Mouse (Mus musculus): ENCODE data around the gene Pgrmc2. TPM values are rescaled to one million over a fixed set of nuclear protein-coding genes. Genes with fewer than 3 reads are reported as not detected.
A peak's percentile ranks its signal among the peaks of the same experiment; 100 is the strongest.

The Pgrmc2 gene
- total RNA-seq, 2 experiments from 2014 or later = 47.4 to 47.9 TPM

DNA sequence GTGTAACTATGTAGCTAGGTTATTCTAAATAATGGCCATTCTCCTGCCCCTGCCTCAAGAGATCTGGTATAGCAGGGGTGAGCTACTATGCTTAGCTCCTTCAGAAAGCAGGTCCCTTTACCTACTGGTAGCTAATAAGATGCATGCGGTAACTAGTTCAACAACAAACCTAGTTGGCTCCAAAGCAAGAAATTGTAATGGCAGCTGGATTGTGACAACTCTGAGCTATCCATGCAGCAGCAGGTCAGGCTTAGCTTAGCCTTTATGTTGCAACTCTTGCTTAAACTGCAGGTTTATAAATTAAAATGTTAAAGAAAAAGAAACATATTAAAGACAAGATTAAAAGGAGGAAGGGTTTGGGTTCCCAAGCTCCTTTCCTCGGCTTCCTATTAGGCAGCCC lies 4.2 kb downstream of the Pgrmc2 start:
- no peak for DNase-seq
- intact Hi-C loops (cut with DNase I) = loop anchor here (10.0 kb wide), 1 partner anchor 486 kb away; no protein-coding TSS in a partner anchor

DNA sequence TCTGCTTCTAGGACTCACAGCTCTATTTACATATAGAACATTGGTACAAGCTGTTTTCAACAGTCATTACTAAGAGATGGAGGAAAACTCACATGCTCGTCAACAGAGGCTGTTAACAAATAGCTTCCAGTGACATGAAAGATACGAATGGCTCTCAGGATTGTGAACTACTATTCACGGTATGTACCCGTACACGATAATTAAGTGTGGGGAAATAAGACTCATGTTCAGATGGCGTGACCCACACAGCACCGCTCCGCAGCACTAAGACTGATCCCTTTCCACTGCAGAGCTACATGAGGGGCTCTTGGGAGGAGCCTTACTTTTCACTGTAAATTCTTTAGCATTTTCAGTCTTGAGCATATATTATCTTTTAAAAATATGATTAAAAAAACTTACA lies 7.5 kb downstream of the Pgrmc2 start:
- no peak for DNase-seq
- intact Hi-C loops (cut with DNase I) = loop anchor here (10.0 kb wide), 1 partner anchor 489 kb away; no protein-coding TSS in a partner anchor

DNA sequence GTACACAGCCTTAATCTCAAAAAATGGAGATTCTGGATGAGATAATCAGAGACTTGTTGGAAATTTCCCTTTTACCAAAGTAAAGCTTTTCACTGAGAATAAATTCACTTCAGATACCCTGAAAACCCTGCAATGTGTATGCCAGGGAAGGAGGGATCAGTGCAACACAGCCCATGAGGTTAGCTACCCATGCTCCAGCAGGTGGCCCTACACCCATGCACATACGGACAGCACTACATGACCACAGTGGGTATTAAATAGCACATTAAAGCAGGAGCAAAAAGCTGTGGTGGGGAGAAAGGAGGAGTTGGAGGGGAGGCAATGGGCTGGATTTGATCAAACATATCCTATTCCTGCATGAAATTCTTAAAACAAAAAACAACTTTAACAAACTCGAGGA lies 12.3 kb downstream of the Pgrmc2 start:
- DNase-seq = peak; percentile 11
- intact Hi-C loops (cut with DNase I) = loop anchor here (10.0 kb wide), 1 partner anchor 494 kb away; no protein-coding TSS in a partner anchor

DNA sequence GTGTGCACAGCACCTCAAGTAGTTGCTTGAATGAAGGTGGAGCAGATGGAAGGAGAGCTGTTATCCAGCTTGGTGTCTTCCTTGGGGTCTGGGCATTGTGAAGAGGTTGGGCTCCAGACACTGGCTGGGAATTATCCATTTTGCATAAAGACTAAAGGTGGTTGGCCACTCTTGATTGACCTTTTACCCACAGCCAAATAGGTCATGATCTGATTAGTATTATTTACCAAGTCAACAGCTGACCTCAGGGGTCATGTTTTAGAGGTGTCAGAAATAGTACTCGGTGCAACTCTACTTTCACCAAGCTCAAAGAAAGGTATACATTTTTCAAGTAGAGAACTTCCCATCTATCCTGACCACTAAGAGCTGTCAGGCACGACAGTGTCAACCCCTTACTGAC lies 17.5 kb downstream of the Pgrmc2 start:
- no peak for DNase-seq
- intact Hi-C loops (cut with DNase I) = no loop called here

DNA sequence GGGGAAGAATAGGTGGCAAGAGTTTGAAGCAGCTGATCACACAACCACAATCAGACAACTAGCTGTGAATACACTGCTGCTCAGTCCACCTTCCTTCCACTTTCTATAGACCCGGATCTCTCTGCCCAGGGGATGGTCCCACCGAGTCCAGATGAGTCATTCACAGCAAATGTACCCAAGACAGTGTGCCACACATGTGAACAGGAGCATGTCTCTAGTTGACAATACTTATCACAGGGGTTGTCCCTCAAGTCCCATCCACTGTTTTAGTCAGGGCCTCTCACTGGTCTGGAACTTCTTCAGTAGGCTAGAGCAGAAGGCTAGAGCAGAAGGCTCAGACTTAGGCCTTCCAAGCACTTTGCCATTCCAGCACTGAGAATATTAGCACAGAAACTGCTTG lies 20.1 kb downstream of the Pgrmc2 start:
- no peak for DNase-seq
- intact Hi-C loops (cut with DNase I) = no loop called here

DNA sequence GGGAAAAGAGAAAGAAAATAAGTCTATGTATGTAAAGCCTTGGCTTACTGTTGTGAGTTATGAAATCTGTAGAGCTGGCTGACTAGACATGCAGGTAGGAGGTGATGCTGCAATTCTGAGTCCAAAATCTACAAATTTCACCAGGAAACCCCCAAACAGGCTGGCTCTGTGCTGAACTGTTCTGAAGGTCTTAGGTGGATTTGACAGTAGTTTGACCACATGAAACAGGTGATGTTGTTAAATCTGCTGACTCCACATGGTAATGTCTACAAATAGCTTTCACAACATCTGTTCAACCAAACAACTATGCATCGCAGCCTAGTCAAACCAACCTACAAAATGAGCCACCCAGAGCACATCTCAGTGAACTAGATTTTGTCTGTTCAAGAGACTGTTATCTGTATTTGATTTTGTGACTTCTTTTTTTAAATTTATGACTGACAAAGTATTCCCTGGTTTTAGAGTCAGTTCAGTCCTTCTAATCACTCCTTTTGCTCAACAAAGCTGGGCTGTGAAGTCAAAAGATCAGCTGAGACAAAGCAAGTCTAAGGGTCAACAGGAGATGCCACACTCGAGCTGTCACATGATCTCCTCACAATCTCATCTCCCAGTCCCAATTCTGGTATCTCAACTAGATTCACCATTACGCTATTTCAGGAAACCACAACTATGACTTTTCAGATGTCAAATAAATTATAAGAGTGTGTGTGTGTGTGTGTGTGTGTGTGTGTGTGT lies 20.8 kb downstream of the Pgrmc2 start:
- DNase-seq = no peak
- intact Hi-C loops (cut with DNase I) = no loop called here

DNA sequence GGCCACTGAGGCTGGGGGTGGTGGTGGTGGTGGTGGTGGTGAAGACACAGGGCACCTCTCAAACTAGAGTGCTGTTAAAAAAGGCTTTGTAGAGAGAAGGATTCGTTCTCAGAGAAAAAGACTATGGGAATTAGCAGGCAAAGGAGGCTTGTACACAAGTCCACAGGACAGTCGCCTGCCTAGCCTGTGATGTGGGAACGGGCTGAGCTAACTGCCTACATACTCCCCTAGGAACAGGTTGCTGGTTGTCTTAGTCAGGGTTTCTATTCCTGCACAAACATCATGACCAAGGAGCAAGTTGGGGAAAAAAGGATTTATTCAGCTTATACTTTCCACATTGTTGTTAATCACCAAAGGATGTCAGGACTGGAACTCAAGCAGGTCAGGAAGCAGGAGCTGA lies 23.6 kb downstream of the Pgrmc2 start:
- no peak for DNase-seq
- intact Hi-C loops (cut with DNase I) = no loop called here

DNA sequence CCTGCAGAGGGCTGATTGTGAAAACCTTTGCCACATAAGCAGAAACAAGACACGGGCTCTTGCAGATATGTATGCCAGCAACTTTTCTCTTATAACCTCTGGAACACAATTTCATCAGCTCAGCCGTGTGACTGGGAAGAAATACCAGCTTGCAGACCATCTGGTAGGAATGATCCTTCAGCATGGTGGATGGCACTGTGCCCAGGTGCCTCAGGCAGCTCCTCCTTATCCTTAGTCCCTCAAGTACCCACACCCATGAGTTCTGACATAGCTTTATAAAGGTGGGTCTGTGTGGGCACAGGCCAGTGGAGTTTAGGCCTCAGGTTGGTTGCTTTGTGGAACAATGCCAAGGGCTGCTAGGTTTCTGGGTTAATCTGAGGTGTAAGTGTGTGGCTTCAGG lies 24.5 kb downstream of the Pgrmc2 start:
- intact Hi-C loops (cut with DNase I) = no loop called here
- peak; percentile 86 for DNase-seq

DNA sequence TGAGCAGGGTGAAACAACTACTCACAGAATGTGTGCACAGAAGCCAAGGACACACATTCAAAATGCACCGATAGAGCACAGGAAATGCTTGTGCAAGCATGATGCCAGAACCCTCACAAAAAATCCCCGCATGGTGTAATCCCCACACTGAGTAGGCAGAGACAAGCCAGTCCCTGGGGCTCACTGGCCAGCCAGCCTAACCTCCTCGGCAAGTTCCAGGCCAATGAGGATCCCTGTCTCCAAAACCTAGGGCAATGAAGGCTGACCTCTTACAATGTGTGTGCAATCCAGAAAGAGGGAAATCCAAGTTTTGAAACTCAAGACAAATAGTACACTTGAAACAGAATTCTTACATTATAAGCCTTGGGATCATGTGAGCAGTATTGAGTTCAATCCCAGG lies 29.5 kb downstream of the Pgrmc2 start:
- intact Hi-C loops (cut with DNase I) = no loop called here
- no peak for DNase-seq

DNA sequence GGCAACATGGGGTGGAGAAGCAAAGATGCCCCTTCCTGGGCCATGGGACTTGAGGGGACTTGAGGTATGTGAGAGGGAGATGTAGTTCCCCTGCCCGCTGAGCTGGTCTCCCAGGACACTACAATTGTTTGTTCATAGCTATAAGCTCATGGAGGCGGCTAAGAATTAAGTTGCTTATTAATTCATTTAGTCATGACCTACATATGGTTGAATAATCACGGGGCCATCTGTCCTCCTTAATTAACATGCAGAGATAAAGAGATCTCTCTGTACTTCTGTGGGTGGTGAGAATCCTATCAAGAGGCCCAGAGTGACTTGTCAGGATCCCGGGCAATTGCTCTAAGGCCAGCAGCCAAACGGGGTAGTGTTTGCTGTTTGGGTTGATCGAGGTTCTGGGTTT lies 35.0 kb downstream of the Pgrmc2 start:
- DNase-seq = no peak
- intact Hi-C loops (cut with DNase I) = no loop called here

DNA sequence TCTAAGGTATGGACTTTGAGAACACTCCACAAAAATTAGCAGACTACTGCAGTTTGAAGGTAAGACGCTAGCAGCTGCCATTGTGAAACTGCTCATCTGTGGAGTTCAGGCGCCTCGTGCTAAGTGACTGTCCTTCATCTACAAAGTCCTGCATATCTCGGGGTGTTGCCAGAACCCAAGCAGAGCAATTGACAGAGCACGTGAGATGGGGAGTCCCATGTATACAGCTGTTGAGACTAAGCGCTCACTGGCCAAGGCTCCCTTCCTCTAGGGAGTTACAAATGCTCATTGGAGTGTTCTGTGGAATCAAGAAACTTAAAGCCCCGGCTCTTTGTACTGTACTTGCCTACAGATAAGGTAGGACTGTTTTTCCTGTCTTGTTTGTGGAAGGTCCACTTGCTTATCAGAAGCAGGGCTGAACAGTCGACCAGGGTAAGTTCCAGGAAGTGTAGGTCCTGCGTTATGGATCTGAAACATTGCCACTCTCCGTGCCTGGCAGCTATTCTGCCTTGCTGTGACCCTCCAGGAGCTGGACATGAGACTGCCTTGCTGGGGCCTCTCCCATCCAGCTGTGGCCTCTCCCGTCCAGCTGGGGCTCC lies 39.0 kb downstream of the Pgrmc2 start:
- no peak for DNase-seq
- intact Hi-C loops (cut with DNase I) = no loop called here

DNA sequence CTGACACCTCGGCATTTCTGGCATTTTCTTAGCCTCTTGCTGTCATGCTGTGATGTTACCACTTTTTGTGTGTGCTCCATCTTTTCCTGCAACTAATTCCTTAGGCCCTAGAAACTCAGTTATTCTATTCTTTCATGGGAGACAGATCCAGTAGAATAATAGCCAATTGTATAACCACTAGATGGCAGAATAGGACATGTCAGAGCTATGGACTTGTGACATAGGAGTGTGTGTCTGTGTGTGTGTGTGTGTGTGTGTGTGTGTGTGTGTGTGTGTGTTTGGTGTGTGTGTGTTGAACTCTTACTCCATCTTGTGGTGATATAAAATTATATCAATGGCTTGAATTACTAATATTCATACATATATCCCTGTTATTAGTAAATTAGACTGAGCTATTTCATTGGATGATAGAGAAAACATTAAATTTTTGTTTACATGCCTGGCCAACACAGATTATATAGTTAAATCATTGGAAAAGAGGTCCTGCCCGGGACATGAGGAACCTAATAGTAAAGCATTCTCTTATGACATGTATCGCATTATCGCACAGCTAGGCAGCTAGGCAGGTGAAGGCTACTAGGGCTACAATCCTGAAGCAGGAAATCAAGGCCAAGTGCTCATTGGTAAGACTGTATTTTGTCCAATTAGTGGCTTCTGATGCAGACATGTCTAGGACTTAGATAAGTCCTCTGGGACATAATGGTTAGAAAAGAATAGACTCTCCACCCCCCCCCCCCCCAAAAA lies 40.5 kb downstream of the Pgrmc2 start:
- DNase-seq = peak; percentile 54
- intact Hi-C loops (cut with DNase I) = no loop called here

DNA sequence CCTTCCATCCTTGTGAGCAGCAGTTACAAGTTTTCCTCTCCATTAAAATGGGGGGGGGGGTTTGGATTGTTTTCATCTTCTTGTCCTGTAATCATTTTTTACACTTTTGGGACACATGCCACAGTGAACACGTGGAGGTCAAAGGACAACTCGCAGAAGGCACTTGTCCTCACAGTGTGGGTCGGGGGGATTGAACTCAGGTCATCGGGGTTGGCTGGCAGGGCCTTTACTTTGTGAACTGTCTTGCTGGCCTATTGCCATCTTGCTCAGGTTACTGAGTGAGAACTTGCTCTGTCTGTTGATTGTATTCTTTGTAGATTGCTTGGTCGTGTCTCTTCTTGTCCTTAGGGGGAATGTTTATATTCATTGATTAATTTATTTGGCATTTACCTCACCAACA lies 41.6 kb downstream of the Pgrmc2 start:
- DNase-seq = no peak
- intact Hi-C loops (cut with DNase I) = no loop called here

DNA sequence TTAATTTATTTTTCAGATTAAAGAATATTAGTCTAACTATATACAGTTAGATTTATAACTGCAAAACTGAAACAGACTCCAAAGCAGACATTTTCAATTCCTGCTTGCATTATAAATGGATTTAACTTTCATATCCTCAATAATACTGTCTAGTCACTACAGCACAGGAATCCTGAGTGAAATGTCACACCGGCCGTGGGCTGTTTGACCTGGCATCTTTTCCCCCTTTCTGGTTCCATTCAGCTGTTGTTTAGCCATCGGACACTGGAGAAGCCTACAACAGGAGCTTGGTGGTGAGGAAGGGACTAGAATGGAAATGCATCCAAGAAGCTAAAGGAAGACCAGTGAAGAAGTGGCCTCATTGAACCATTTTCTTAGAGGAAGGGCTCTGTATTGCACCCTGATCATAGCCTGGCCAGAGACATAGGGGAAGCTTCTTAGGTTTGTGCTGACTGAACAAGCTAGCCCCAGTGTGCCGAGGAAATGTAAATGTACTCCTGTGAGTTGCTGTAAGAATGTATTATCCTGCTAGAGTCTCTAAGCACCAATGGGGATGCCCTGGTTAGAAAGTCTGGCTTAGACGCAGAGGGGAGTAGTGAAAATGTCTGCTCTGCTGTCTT lies 44.4 kb downstream of the Pgrmc2 start:
- DNase-seq = no peak
- intact Hi-C loops (cut with DNase I) = no loop called here

DNA sequence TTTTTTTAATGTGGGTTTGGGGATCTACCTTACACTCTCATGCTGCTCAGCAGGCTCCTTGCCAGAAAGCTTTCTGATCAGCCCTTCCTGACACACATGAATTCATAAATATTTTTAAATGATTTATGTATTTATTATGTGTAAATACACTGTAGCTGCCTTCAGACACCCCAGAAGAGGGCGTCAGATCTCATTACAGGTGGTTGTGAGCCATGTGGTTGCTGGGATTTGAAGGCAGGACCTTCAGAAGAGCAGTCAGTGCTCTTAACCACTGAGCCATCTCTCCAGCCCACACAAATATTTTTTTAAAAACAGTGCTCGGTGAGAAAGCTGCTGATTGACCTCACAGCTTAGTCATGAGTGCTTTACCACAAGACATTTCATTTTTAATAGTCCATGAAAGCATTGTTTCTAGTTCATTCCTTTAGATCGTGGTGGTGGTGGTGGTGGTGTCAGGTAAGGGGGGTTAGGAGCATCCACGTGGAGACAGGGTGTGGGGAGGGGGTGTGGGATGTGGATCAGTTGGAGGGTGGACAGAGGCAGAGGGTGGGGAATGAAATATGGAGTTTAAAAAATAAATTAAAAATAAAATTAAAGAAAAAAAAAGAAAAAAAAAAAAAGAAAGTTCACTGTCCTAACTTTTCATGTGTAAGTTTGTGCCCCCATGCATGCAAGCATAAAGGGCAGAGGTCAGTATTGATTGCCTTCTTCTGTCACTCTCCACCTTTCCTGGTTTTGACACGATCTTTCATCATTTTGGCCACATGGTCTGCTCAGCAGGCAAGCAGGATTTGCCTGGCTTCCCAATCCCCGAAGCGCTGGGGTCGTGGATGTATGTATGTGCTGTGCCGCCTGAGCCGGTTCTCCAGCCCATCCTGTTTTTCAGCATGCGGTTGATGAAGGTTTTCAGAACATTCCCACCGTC lies 51.3 kb downstream of the Pgrmc2 start:
- intact Hi-C loops (cut with DNase I) = no loop called here
- DNase-seq = no peak

DNA sequence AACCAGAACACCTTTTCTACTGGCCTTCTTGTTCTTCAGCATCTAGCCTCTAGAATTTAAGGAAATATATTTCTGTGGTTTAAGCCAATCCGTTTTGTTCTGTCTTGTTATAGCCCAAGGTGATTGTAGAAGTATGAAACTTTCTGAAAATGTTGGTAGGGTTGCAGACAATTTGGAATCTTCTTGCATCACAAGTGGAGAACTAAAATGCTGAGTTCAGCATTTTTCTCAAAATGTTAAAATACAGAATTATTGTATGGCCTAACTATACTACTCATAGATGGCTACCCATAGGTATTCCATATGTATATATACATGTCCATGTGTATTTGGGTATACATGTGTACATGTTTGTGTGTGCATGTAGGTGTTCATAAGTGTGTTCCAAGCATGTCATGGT lies 52.1 kb downstream of the Pgrmc2 start:
- no peak for DNase-seq
- intact Hi-C loops (cut with DNase I) = no loop called here

DNA sequence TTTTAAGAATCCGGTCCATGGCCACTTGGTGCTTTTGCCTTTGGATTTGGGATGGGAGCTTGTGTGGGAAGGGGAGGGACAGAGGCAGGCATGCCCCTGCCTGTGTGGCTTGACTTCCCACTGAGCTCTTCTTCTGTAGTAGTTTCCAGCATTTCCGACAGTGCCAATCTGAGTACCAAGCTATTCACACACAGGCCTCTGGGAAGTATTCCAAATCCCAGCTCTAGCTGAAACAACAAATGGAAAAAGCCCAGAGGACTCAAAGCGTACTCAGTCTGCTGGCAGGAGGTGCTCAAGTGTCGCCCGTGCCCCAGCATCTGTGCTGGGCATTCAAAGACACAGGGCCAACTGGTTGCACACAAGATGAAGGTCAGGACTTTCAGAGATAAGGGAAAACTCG lies 60.9 kb downstream of the Pgrmc2 start:
- intact Hi-C loops (cut with DNase I) = no loop called here
- peak; percentile 39 for DNase-seq

DNA sequence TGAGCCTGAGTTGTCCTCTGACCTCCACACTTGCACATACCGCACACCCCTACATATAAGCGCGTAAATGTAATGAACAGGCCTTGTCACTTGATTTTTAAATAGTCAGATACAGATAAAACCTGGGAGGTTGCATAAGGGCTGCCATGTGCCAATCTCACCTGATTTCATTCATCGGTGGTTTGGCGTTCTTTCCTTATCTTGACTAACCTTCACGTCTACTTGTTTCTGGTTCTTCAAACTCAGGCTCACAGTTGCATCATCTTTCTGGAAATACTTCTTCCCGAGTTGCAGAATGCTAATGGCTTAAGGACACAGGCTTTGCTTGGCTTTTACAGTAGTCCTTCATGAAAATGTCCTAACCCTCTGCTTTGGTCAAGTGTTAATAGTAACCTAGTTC lies 62.2 kb downstream of the Pgrmc2 start:
- no peak for DNase-seq
- intact Hi-C loops (cut with DNase I) = no loop called here

DNA sequence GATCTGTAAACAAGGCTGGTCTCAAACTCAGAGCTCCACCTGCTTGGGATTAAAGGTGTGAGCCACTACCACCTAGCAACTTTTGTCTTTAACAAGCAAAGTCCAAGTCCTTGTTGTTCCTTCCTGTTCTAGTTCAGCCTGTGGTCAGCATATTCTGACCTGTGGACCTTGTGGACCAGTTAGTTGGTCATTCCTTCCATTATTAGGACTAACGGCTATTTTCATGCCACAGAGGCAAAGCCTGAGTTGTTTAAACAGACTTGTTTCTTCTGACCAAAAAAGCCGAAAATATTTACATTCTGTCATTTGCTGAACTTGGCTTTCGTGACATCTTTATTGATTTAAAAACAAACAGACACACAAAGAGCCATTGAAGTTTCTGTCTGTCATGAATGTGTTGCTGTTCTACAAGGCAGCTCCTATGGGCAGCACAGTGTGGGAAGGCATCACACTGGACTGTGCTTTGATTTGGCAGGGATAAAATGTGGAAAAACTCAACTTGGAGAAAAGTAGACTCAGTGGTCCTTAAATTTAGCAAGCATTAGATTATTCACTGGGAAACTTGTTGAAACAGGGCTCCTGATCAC lies 64.7 kb downstream of the Pgrmc2 start:
- intact Hi-C loops (cut with DNase I) = no loop called here
- DNase-seq = no peak
